ENCODE assay signal across 10 mouse cellular contexts in the genomic region with DNA sequence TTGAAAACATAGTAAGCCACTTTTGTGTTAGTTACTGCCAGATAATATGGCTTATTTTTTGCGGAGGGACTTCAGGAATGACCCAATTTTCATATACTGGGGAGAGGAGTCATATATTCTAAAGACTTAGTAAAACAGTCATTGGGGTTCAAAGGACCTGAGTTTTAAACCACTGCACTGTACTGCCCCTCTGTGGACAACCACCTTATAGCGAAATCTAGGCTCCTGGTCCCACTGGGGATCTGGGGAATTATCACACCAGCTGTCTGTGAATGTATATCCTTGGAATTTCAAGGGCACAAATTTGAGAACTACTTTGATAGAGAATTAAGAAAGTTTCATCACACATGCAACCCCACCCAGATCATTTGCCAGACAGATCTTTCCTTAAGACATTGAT. TPM values are rescaled to one million over a fixed set of nuclear protein-coding genes. Genes with fewer than 3 reads are reported as not detected.
A peak's percentile ranks its signal among the peaks of the same experiment; 100 is the strongest.
DNase-seq lines count a peak whose midpoint lies in the region; ATAC-seq and TF ChIP-seq lines count a peak whose summit lies in the region.
"Had no signal": no experiment of that assay in that cellular context is flagged by ENCODE, and none has a peak within 500 bp of the region (broad histone marks: within the 10 kb centered on the region; RNA-seq: fewer than 3 reads in every experiment).

No protein-coding gene starts in this region.

- H3K4me2 ChIP-seq in hindbrain, postnatal 0 days (ENCODE audit: low read depth, low read length): no peak overlapping the region
- no peak overlapping the region for H3K4me2 ChIP-seq in hindbrain, embryonic 16.5 days (ENCODE audit: low read length)
- H3K4me2 ChIP-seq: neural tube, embryonic 12.5 days had no signal

- peak; percentile 30 for DNase-seq in adrenal gland, adult 2 months
- no peak for DNase-seq in adrenal gland, postnatal 25 days
- DNase-seq in hindbrain, postnatal 0 days (ENCODE audit: low spot score): peak; percentile 53
- peak; percentile 54 to 61 for DNase-seq in right cerebral cortex, adult 2 months (ENCODE audit: low spot score in 2 of 2)
- DNase-seq in right cerebral cortex, postnatal 14 days: no peak
- DNase-seq in thymus, postnatal 36 days: peak; percentile 34 to 35

- H3K9me3 ChIP-seq in hindbrain, postnatal 0 days (ENCODE audit: low read length): no peaks in the 10 kb centered on the region
- no peaks in the 10 kb centered on the region for H3K9me3 ChIP-seq in hindbrain, embryonic 16.5 days (ENCODE audit: control insufficient read depth, low read length)
- H3K9me3 ChIP-seq: neural tube, embryonic 12.5 days had no signal

- no peaks in the 10 kb centered on the region for H3K27me3 ChIP-seq in hindbrain, postnatal 0 days (ENCODE audit: insufficient read depth, low read length)
- H3K27me3 ChIP-seq in hindbrain, embryonic 16.5 days (replicated peaks; ENCODE audit: control insufficient read depth, insufficient read depth, low read length): peaks cover 3% of the 10 kb centered on the region

- H3K9ac ChIP-seq in hindbrain, postnatal 0 days (replicated peaks; ENCODE audit: low read length): no peak overlapping the region
- no peak overlapping the region for H3K9ac ChIP-seq in hindbrain, embryonic 16.5 days (ENCODE audit: low read depth, low read length)
- H3K9ac ChIP-seq: neural tube, embryonic 12.5 days had no signal

- H3K27ac ChIP-seq in hindbrain, postnatal 0 days: no peak overlapping the region
- H3K27ac ChIP-seq in hindbrain, embryonic 16.5 days (ENCODE audit: low read depth, low read length): no peak overlapping the region
- H3K27ac ChIP-seq: neural tube, embryonic 12.5 days had no signal

- 50% methylated on average over 2 of the region's 2 CpGs for WGBS in hindbrain, postnatal 0 days
- WGBS in hindbrain, embryonic 16.5 days: 47% methylated on average over 2 of the region's 2 CpGs

- H3K36me3 ChIP-seq in hindbrain, postnatal 0 days (ENCODE audit: insufficient read depth, low read length): no peaks in the 10 kb centered on the region
- H3K36me3 ChIP-seq in hindbrain, embryonic 16.5 days (ENCODE audit: control insufficient read depth, insufficient read depth, low read length): 0 out of 2 replicates have a peak, but pooled peaks cover 3% of the 10 kb centered on the region

- H3K4me1 ChIP-seq in hindbrain, postnatal 0 days (ENCODE audit: insufficient read depth, low read length): 0 out of 2 replicates have a peak, but pooled peaks cover 4% of the 10 kb centered on the region
- H3K4me1 ChIP-seq in hindbrain, embryonic 16.5 days (ENCODE audit: control insufficient read depth, insufficient read depth, low read depth, low read length): peaks cover 3% of the 10 kb centered on the region; the same call in 1 of the 2 replicates

- TF ChIP-seq CTCF in hindbrain, postnatal 0 days (IDR thresholded peaks at IDR 0.05; ENCODE audit: low read depth): peak; percentile 56

- ATAC-seq in hindbrain, postnatal 0 days: no peak
- ATAC-seq in hindbrain, embryonic 16.5 days: no peak
- ATAC-seq in megakaryocyte, adult 5-6 weeks (ENCODE audit: poor library complexity, severe bottlenecking): no peak

- no peak overlapping the region for H3K4me3 ChIP-seq in hindbrain, postnatal 0 days (ENCODE audit: low read length)
- H3K4me3 ChIP-seq in hindbrain, embryonic 16.5 days (ENCODE audit: low read length): no peak overlapping the region
- H3K4me3 ChIP-seq: neural tube, embryonic 12.5 days had no signal

RNA-seq across cellular contexts. Expression of a gene that starts 2.8 kb away (rescaled TPM):
- total RNA-seq in adrenal gland, adult 2 months (2021): 1 to 10 TPM in 1 of 2 experiments, under 1 TPM in 1; 0.86 to 2.0 TPM
- polyA plus RNA-seq in adrenal gland, adult 2 months (2012; rRNA removed): 0.08 and 0.25 TPM in 2 replicates
- 2.5 and 3.5 TPM in 2 replicates for total RNA-seq in adrenal gland, postnatal 25 days (2021)
- 0.36 and 0.37 TPM in 2 replicates for total RNA-seq in hindbrain, postnatal 0 days (2014; rRNA removed)
- 1.1 and 1.4 TPM in 2 replicates for polyA plus RNA-seq in hindbrain, postnatal 0 days (2015; fragmentation: Nextera tagmentation; extraction: Ambion mirVana)
- 0.99 and 1.3 TPM in 2 replicates for polyA plus RNA-seq in hindbrain, embryonic 16.5 days (2015; fragmentation: Nextera tagmentation; extraction: Ambion mirVana)
- total RNA-seq in megakaryocyte, adult 5-6 weeks (2015): 3.7 and 7.0 TPM in 2 replicates
- total RNA-seq in megakaryocyte, adult 5-6 weeks (2017): 5.1 and 5.3 TPM in 2 replicates
- polyA plus RNA-seq: C2C12 had no signal

RNA-seq across cellular contexts. Expression of a gene that starts 51.0 kb away (rescaled TPM):
- total RNA-seq in adrenal gland, adult 2 months (2021): 1 to 10 TPM; 1.3 to 1.6 TPM
- 0.43 and 0.61 TPM in 2 replicates for polyA plus RNA-seq in adrenal gland, adult 2 months (2012; rRNA removed)
- total RNA-seq in adrenal gland, postnatal 25 days (2021): 2.9 and 4.1 TPM in 2 replicates
- 6.4 and 8.4 TPM in 2 replicates for total RNA-seq in hindbrain, postnatal 0 days (2014; rRNA removed)
- 2.1 and 3.1 TPM in 2 replicates for polyA plus RNA-seq in hindbrain, postnatal 0 days (2015; fragmentation: Nextera tagmentation; extraction: Ambion mirVana)
- 3.0 and 3.5 TPM in 2 replicates for polyA plus RNA-seq in hindbrain, embryonic 16.5 days (2015; fragmentation: Nextera tagmentation; extraction: Ambion mirVana)
- 0.20 and 0.87 TPM in 2 replicates for total RNA-seq in megakaryocyte, adult 5-6 weeks (2015)
- total RNA-seq in megakaryocyte, adult 5-6 weeks (2017): 0.12 and 1.2 TPM in 2 replicates

RNA-seq across cellular contexts. Expression of a gene that starts 51.2 kb away (rescaled TPM):
- total RNA-seq in adrenal gland, adult 2 months (2021): 10 to 100 TPM; 14.0 to 26.9 TPM
- 6.9 and 13.2 TPM in 2 replicates for polyA plus RNA-seq in adrenal gland, adult 2 months (2012; rRNA removed)
- total RNA-seq in adrenal gland, postnatal 25 days (2021): 15.0 and 24.5 TPM in 2 replicates
- 48.2 and 54.2 TPM in 2 replicates for total RNA-seq in hindbrain, postnatal 0 days (2014; rRNA removed)
- polyA plus RNA-seq in hindbrain, postnatal 0 days (2015; fragmentation: Nextera tagmentation; extraction: Ambion mirVana): 91.5 and 92.0 TPM in 2 replicates
- polyA plus RNA-seq in hindbrain, embryonic 16.5 days (2015; fragmentation: Nextera tagmentation; extraction: Ambion mirVana): 93.8 and 101 TPM in 2 replicates
- total RNA-seq in megakaryocyte, adult 5-6 weeks (2015): 9.9 and 12.9 TPM in 2 replicates
- 45.0 and 52.0 TPM in 2 replicates for total RNA-seq in megakaryocyte, adult 5-6 weeks (2017)

Comparison
In these comparisons a context has a peak if more than half of its experiments do, and no peak if none do; other contexts are left out.
1. DNase-seq: peak in adrenal gland, adult 2 months (single experiment), hindbrain, postnatal 0 days (single experiment), right cerebral cortex, adult 2 months (2 of 2) and thymus, postnatal 36 days (2 of 2); none in adrenal gland, postnatal 25 days (single experiment) and right cerebral cortex, postnatal 14 days (single experiment).